ENCODE assay signal across 8 mouse cellular contexts in the genomic region with DNA sequence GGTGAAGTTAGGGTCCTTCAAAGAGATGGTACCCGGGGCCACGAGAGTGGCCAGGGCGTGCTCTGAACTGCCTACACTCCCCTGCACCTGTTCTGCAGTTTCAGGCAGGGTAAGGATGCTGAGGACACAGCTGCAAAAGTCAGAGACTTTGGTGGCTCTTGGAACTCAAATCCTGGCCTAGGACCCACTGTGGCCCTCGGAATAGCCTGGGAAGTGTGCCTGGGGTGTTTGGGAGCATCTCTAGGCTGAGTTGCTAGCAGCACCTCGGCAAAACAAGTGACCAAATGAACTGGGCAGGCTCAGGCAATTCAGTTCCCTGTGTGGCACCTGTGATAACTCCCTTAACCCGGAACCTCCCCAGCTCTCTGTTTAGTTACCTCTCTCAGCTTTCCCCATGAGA. TPM values are rescaled to one million over a fixed set of nuclear protein-coding genes. Genes with fewer than 3 reads are reported as not detected.
DNase-seq lines count a peak whose midpoint lies in the region; ATAC-seq and TF ChIP-seq lines count a peak whose summit lies in the region.

No protein-coding gene starts in this region.

- H3K4me1 ChIP-seq in G1E (ENCODE audit: insufficient read depth, low read depth, low read length) = peaks cover 52% of the 10 kb centered on the region
- peaks cover 40% of the 10 kb centered on the region for H3K4me1 ChIP-seq in heart, postnatal 0 days (ENCODE audit: control insufficient read depth, insufficient read depth)
- H3K4me1 ChIP-seq in midbrain, embryonic 10.5 days = peaks cover 48% of the 10 kb centered on the region

- no peaks in the 10 kb centered on the region for H3K36me3 ChIP-seq in G1E (replicated peaks)
- H3K36me3 ChIP-seq in heart, postnatal 0 days (replicated peaks; ENCODE audit: control insufficient read depth, insufficient read depth, low read length) = 0 out of 2 replicates have a peak, but pooled peaks cover 4% of the 10 kb centered on the region
- H3K36me3 ChIP-seq in midbrain, embryonic 10.5 days = no peaks in the 10 kb centered on the region

- TF ChIP-seq EP300 in heart, postnatal 0 days (IDR thresholded peaks at IDR 0.05; ENCODE audit: low read depth) = no peak

- intact Hi-C loops in left cerebral cortex, postnatal 36 days (cut with DNase I) = loop anchor here (2.0 to 5.0 kb wide), 2 partner anchors 47 to 77 kb away; no protein-coding TSS in a partner anchor

- TF ChIP-seq CTCF in G1E (IDR thresholded peaks at IDR 0.05; ENCODE audit: low read depth, low read length) = no peak
- TF ChIP-seq CTCF in heart, postnatal 0 days (IDR thresholded peaks at IDR 0.05; ENCODE audit: low read depth) = no peak

- no peak for ATAC-seq in G1E (ENCODE audit: extremely low read depth, insufficient number of reproducible peaks, low FRiP score, poor library complexity, severe bottlenecking)
- ATAC-seq in heart, postnatal 0 days (ENCODE audit: insufficient read depth, low read depth) = no peak

- peak overlapping the region; percentile 92 for H3K9ac ChIP-seq in heart, postnatal 0 days (replicated peaks; ENCODE audit: low read depth, low read length)

- H3K27ac ChIP-seq in heart, postnatal 0 days (ENCODE audit: low read depth) = peak overlapping the region; percentile 97
- H3K27ac ChIP-seq in midbrain, embryonic 10.5 days (replicated peaks) = 0 out of 2 replicates have a peak overlapping the region, but pooled peaks have one; percentile 68

- peaks cover 40% of the 10 kb centered on the region for H3K27me3 ChIP-seq in G1E (ENCODE audit: insufficient read depth, low read length)
- H3K27me3 ChIP-seq in heart, postnatal 0 days (ENCODE audit: control insufficient read depth, insufficient read depth, low read length) = peaks cover 7% of the 10 kb centered on the region; the same call in 1 of the 2 replicates
- H3K27me3 ChIP-seq in midbrain, embryonic 10.5 days (ENCODE audit: low read depth, poor library complexity, severe bottlenecking) = peaks cover 67% of the 10 kb centered on the region

- H3K4me3 ChIP-seq in G1E (ENCODE audit: low read depth, low read length) = peak overlapping the region; percentile 73; the same call in 1 of the 2 replicates
- peak overlapping the region; percentile 88 for H3K4me3 ChIP-seq in heart, postnatal 0 days (ENCODE audit: low read depth, low read length)
- peak overlapping the region; percentile 74 for H3K4me3 ChIP-seq in midbrain, embryonic 10.5 days

- DNase-seq in cerebellum, adult 11-12 months = peak; percentile 45
- DNase-seq in cerebellum, postnatal 36 days = no peak
- DNase-seq in G1E (ENCODE audit: low spot score) = peak; percentile 3
- DNase-seq in heart, postnatal 0 days (ENCODE audit: low spot score) = no peak
- DNase-seq in midbrain, embryonic 10.5 days (ENCODE audit: low spot score) = no peak
- DNase-seq in left cerebral cortex, postnatal 36 days (ENCODE audit: low spot score in 2 of 2) = no peak
- DNase-seq in right cerebral cortex, postnatal 14 days = no peak
- DNase-seq in kidney, postnatal 14 days = no peak

- WGBS in heart, postnatal 0 days = 11% methylated on average over 6 of the region's 6 CpGs
- WGBS in midbrain, embryonic 10.5 days = 21% methylated on average over 6 of the region's 6 CpGs

- peak overlapping the region; percentile 96 for H3K4me2 ChIP-seq in heart, postnatal 0 days (ENCODE audit: low read depth, low read length)

- H3K9me3 ChIP-seq in G1E (replicated peaks) = no peaks in the 10 kb centered on the region
- no peaks in the 10 kb centered on the region for H3K9me3 ChIP-seq in heart, postnatal 0 days (replicated peaks; ENCODE audit: control insufficient read depth, low read length)
- no peaks in the 10 kb centered on the region for H3K9me3 ChIP-seq in midbrain, embryonic 10.5 days (replicated peaks)

RNA-seq across cellular contexts. Expression of gene Tmod1, which starts 1.2 kb away (rescaled TPM):
- total RNA-seq in G1E (2014; fragmentation: Nextera tagmentation) = 6.9 and 14.6 TPM in 2 replicates
- total RNA-seq in G1E (2017) = 0.99 and 1.1 TPM in 2 replicates
- polyA plus RNA-seq in G1E (2012) = 0.64 and 0.65 TPM in 2 replicates
- total RNA-seq in heart, postnatal 0 days (2014; rRNA removed; ENCODE audit: low replicate concordance) = 127 and 163 TPM in 2 replicates
- 220 and 224 TPM in 2 replicates for polyA plus RNA-seq in heart, postnatal 0 days (2015; fragmentation: Nextera tagmentation; extraction: Ambion mirVana)
- polyA plus RNA-seq in midbrain, embryonic 10.5 days (2016; fragmentation: Nextera tagmentation; extraction: Ambion mirVana) = 1.6 and 3.0 TPM in 2 replicates
- total RNA-seq in left cerebral cortex, postnatal 36 days (2021) = 10 to 100 TPM; 43.6 to 49.5 TPM

Comparison
In these comparisons a context has a peak if more than half of its experiments do, and no peak if none do; other contexts are left out.
1. DNase-seq: peak in cerebellum, adult 11-12 months (single experiment) and G1E (single experiment); none in cerebellum, postnatal 36 days (0 of 2), heart, postnatal 0 days (single experiment), midbrain, embryonic 10.5 days (single experiment), left cerebral cortex, postnatal 36 days (0 of 2), right cerebral cortex, postnatal 14 days (single experiment) and kidney, postnatal 14 days (single experiment).
2. Peak in every context shown above with its lines, with median percentiles within 50 percentile points of each other: H3K4me3 ChIP-seq.